Mouse (Mus musculus) embryonic fibroblast, embryonic 13.5 days (primary cell): ENCODE results near the gene Wrb. TPM values are rescaled to one million over a fixed set of nuclear protein-coding genes. Genes with fewer than 3 reads are reported as not detected.

Source experiments
- H3K27ac ChIP-seq: 2 replicates; pipeline ENCODE4 v1.5.1; 2012; ENCODE audit warnings: low read length, control low read depth, inconsistent platforms; ENCODE audit not compliant: insufficient read depth
- H3K4me1 ChIP-seq: 2 replicates; pipeline ENCODE4 v1.6.1; 2011; ENCODE audit warnings: low read length; ENCODE audit not compliant: control insufficient read depth, insufficient read depth
- H3K4me3 ChIP-seq: 2 replicates; pipeline ENCODE4 v1.5.1; 2011; ENCODE audit warnings: mild to moderate bottlenecking, control low read depth, low read length; ENCODE audit not compliant: insufficient read depth
- CTCF ChIP-seq: IDR thresholded peaks from 2 replicates; pipeline ENCODE4 v1.5.1; 2011; ENCODE audit warnings: mild to moderate bottlenecking, control low read depth, low read length, moderate library complexity, borderline replicate concordance; ENCODE audit not compliant: insufficient read depth
- POLR2A ChIP-seq: IDR thresholded peaks from 2 replicates; pipeline ENCODE4 v1.6.1; 2011; ENCODE audit warnings: low read depth, mild to moderate bottlenecking, control low read depth, low read length, moderate library complexity
- polyA plus RNA-seq: library from polyadenylated mRNA; stranded (reverse); fragments of >200 nt; gene quantifications from 2 replicates; pipeline ENCODE4 v1.2.4, GENCODE M21; 2011; ENCODE audit warnings: low read depth; ENCODE audit not compliant: missing spikeins, insufficient read length

Gene Wrb
- polyA plus RNA-seq, 1 experiment: 35.2 TPM

DNA sequence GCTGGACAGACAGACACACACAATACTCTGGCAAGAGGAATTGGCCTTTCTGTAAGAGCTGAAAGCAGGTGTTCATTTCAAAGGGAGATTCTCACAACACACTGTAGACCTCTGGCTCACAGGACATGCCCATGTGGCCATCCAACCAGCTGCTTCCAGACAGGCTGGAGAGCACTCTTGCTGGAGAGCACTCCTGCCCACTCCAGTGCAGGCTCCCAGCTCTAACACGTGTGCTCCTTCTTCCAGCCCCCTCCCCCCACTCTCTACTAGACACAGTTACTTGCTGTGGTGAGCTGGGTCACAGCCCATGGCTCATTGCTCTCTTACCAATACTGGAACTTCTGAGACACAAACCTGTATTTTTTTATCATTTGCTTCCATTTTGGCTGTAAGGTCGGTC is 30.2 kb downstream of the Wrb start:
- no peak for TF ChIP-seq POLR2A
- TF ChIP-seq CTCF: no peak
- no peak overlapping the region for H3K27ac ChIP-seq
- H3K4me3 ChIP-seq: no peak overlapping the region
- no peaks in the 10 kb centered on the region for H3K4me1 ChIP-seq

- TF ChIP-seq POLR2A: no peak
- TF ChIP-seq CTCF: no peak
- Histone ChIP-seq H3K27ac (no peak overlapping the region), H3K4me1 (no peaks in the 10 kb centered on the region), H3K4me3 (no peak overlapping the region)
Observed at GRCm38 (mm10) chr16:96179156-96179555, 33.9 kb downstream of the Wrb start.

DNA sequence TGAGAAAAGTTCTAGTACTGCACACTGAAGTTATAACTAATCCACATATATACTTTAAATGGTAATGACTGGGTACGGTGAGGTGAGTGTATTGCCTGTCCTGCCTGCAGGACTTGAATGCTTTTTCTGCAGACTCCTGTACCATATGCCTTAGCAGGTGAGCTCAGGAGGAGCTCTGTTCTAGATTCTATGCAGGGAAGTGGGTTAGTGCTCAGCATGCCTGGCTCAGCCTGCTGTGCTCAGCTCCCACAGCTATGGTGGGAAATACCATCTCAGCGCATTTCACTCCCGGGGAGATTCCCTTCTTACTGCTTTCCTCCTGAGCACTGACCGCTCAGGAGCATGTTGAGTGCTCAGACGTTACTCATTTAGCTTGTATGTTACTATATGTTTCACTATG is 42.4 kb downstream of the Wrb start:
- Histone ChIP-seq H3K27ac (no peak overlapping the region), H3K4me3 (no peak overlapping the region), H3K4me1 (no peaks in the 10 kb centered on the region)
- TF ChIP-seq POLR2A (no peak), CTCF (no peak)

DNA sequence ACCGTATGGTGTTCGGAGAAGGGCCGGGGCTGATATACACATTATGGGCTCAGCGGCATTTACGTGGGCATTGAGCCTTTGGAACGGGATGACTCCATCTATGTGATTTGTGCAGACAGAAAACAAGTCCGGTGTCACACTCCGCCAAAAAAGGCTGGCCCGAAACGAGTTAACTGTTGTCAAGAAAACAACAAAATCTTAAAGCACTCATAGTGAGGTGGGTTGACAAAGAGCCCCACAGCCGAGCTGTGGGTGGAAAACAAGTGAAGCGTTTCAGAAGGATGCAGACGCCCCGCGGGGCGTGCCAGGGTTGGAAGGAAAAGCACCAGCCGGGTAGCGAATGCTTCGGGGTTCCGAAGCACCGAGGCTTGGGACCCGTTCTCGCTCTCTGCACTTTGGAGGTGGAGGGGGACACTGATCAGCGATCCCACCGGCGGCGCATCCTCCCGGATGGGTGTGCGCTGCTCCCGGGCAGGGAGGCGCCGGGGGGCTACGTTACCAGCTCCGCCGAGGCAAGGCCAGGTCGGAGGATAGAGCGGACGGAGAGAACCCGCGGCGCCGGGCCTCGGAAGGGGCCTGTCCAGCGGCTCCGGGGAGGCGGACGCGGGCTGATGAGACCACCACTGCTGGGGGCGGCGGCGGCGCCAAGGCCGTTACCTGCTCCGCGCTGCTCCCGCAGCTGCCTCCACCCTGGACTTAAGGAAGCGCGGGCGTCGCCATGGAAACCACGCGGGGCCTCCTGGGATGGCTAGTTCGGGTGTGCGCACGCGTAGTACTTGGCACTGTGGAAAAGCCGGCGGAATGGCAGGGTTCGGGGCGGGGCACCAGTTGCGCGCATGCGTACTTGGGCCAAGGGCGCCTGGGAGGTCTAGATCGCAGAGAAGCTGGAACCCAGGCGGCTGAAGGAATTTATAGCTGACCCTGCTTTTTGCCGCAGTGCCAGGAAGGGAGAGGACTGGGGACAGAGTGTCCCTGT is 46.6 kb downstream of the Wrb start, which contains the start of gene Lca5l:
Gene Lca5l (minus strand): TSS at position 741 of the 976 bp plus-strand sequence.
- peak; percentile 87 for TF ChIP-seq POLR2A
- no peak for TF ChIP-seq CTCF
- Histone ChIP-seq H3K4me3 (peak within 1 kb of the TSS; percentile 78), H3K4me1 (no peaks in the 10 kb centered on the region), H3K27ac (no peak within 1 kb of the TSS; the same call in 1 of the 2 replicates)

- TF ChIP-seq CTCF (no peak), POLR2A (peak; percentile 22; the same call in 1 of the 2 replicates)
- Histone ChIP-seq H3K4me1 (peaks cover 2% of the 10 kb centered on the region; the same call in 1 of the 2 replicates), H3K27ac (peak within 1 kb of the TSS; percentile 15), H3K4me3 (peak within 1 kb of the TSS; percentile 9; the same call in 1 of the 2 replicates)
Observed at GRCm38 (mm10) chr16:96199913-96200701, 54.9 kb downstream of the Wrb start, which contains the start of gene Sh3bgr. Gene Sh3bgr (plus strand): TSS chr16:96200450.

DNA sequence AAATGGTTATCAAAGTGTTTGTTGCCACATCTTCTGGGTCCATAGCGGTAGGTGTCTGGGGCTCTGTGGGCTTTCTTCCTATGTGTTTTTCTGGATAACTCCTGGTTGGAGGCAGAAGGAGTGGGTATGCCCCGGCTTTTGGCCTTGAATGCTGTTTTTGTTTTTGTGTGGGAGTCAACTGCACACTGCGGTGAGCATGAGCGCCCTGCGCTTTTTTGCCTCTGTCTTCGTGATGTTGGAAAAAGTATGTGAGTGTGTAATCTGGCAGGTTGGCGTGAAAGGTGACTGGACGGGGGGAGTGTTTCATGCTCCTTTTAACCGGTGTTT is 55.5 kb downstream of the Wrb start:
- Histone ChIP-seq H3K4me3 (peak overlapping the region; percentile 9; the same call in 1 of the 2 replicates), H3K27ac (no peak overlapping the region; the same call in 1 of the 2 replicates), H3K4me1 (peaks cover 2% of the 10 kb centered on the region; the same call in 1 of the 2 replicates)
- TF ChIP-seq CTCF (no peak), POLR2A (no peak)

- Histone ChIP-seq H3K27ac (no peak overlapping the region), H3K4me1 (peaks cover 2% of the 10 kb centered on the region; the same call in 1 of the 2 replicates), H3K4me3 (no peak overlapping the region)
- TF ChIP-seq POLR2A (no peak), CTCF (no peak)
Observed at GRCm38 (mm10) chr16:96201485-96202232, 56.5 kb downstream of the Wrb start.

Other genes starting within 250 kb of the Wrb start
- 37.0 and 40.3 TPM in 2 replicates for gene Psmg1, start 154.4 kb upstream of the Wrb start, polyA plus RNA-seq
- gene Brwd1, start 62.9 kb upstream of the Wrb start, polyA plus RNA-seq: 79.1 and 122 TPM in 2 replicates
- 261 and 299 TPM in 2 replicates for gene Hmgn1, start 17.7 kb upstream of the Wrb start, polyA plus RNA-seq
- 1.1 and 1.4 TPM in 2 replicates for gene Lca5l, start 46.9 kb downstream of the Wrb start, polyA plus RNA-seq
- 6.3 and 6.9 TPM in 2 replicates for gene Sh3bgr, start 55.0 kb downstream of the Wrb start, polyA plus RNA-seq
- not detected in 2 replicates for gene B3galt5, start 90.4 kb downstream of the Wrb start, polyA plus RNA-seq